Mouse (Mus musculus): ENCODE results near the gene Acly. TPM values are rescaled to one million over a fixed set of nuclear protein-coding genes. Genes with fewer than 3 reads are reported as not detected.

The Acly gene
- polyA plus RNA-seq, 1 experiment from 2014 or later = 242 TPM

- no peak for ATAC-seq
- no peaks in the 10 kb centered on the region for H3K9me3 ChIP-seq (ENCODE audit: control insufficient read depth, low read length)
- H3K27ac ChIP-seq (ENCODE audit: low read length) = no peak overlapping the region
- 86% methylated on average over 15 of the region's 15 CpGs for WGBS
- no peak overlapping the region for H3K4me2 ChIP-seq (ENCODE audit: low read length)
- H3K9ac ChIP-seq (replicated peaks; ENCODE audit: low read depth, low read length) = no peak overlapping the region
- H3K4me3 ChIP-seq (replicated peaks; ENCODE audit: low read length) = no peak overlapping the region
- peaks cover 20% of the 10 kb centered on the region for H3K4me1 ChIP-seq (replicated peaks; ENCODE audit: control insufficient read depth, insufficient read depth, low read length)
- H3K36me3 ChIP-seq (ENCODE audit: control insufficient read depth, insufficient read depth) = peaks cover 41% of the 10 kb centered on the region
- H3K27me3 ChIP-seq (replicated peaks; ENCODE audit: control insufficient read depth, insufficient read depth, low read length) = no peaks in the 10 kb centered on the region
Measured at GRCm38 (mm10) chr11:100520838-100521237, 7.0 kb downstream of the Acly start.

GRCm38 (mm10) chr11:100519188-100519587 lies 8.6 kb downstream of the Acly start:
- H3K9me3 ChIP-seq (ENCODE audit: control insufficient read depth, low read length) = no peaks in the 10 kb centered on the region
- no peak overlapping the region for H3K9ac ChIP-seq (replicated peaks; ENCODE audit: low read depth, low read length)
- H3K27ac ChIP-seq (ENCODE audit: low read length) = no peak overlapping the region
- ATAC-seq = no peak
- H3K4me3 ChIP-seq (replicated peaks; ENCODE audit: low read length) = no peak overlapping the region
- no peaks in the 10 kb centered on the region for H3K27me3 ChIP-seq (replicated peaks; ENCODE audit: control insufficient read depth, insufficient read depth, low read length)
- peaks cover 52% of the 10 kb centered on the region for H3K36me3 ChIP-seq (ENCODE audit: control insufficient read depth, insufficient read depth)
- 84% methylated on average over 7 of the region's 7 CpGs for WGBS
- H3K4me2 ChIP-seq (ENCODE audit: low read length) = no peak overlapping the region
- H3K4me1 ChIP-seq (replicated peaks; ENCODE audit: control insufficient read depth, insufficient read depth, low read length) = peaks cover 8% of the 10 kb centered on the region

- H3K4me2 ChIP-seq (ENCODE audit: low read length) = no peak overlapping the region
- H3K9ac ChIP-seq (replicated peaks; ENCODE audit: low read depth, low read length) = no peak overlapping the region
- no peak overlapping the region; the same call in 1 of the 2 replicates for H3K27ac ChIP-seq (ENCODE audit: low read length)
- no peak overlapping the region for H3K4me3 ChIP-seq (replicated peaks; ENCODE audit: low read length)
- ATAC-seq = peak; percentile 61
- no peaks in the 10 kb centered on the region for H3K27me3 ChIP-seq (replicated peaks; ENCODE audit: control insufficient read depth, insufficient read depth, low read length)
- peaks cover 8% of the 10 kb centered on the region for H3K4me1 ChIP-seq (replicated peaks; ENCODE audit: control insufficient read depth, insufficient read depth, low read length)
- H3K36me3 ChIP-seq (ENCODE audit: control insufficient read depth, insufficient read depth) = peaks cover 58% of the 10 kb centered on the region
- WGBS = 52% methylated on average over 5 of the region's 5 CpGs
- no peaks in the 10 kb centered on the region for H3K9me3 ChIP-seq (ENCODE audit: control insufficient read depth, low read length)
Measured at GRCm38 (mm10) chr11:100518188-100518591, 9.6 kb downstream of the Acly start.

GRCm38 (mm10) chr11:100516291-100516690 lies 11.5 kb downstream of the Acly start:
- 67% methylated on average over 9 of the region's 9 CpGs for WGBS
- ATAC-seq = no peak

GRCm38 (mm10) chr11:100515789-100516188 lies 12.0 kb downstream of the Acly start:
- ATAC-seq = no peak
- no peaks in the 10 kb centered on the region for H3K27me3 ChIP-seq (replicated peaks; ENCODE audit: control insufficient read depth, insufficient read depth, low read length)
- H3K4me1 ChIP-seq (replicated peaks; ENCODE audit: control insufficient read depth, insufficient read depth, low read length) = peaks cover 8% of the 10 kb centered on the region
- no peaks in the 10 kb centered on the region for H3K9me3 ChIP-seq (ENCODE audit: control insufficient read depth, low read length)
- 91% methylated on average over 9 of the region's 9 CpGs for WGBS
- H3K4me3 ChIP-seq (replicated peaks; ENCODE audit: low read length) = no peak overlapping the region
- no peak overlapping the region for H3K27ac ChIP-seq (ENCODE audit: low read length)
- no peak overlapping the region for H3K4me2 ChIP-seq (ENCODE audit: low read length)
- H3K36me3 ChIP-seq (ENCODE audit: control insufficient read depth, insufficient read depth) = peaks cover 56% of the 10 kb centered on the region
- H3K9ac ChIP-seq (replicated peaks; ENCODE audit: low read depth, low read length) = no peak overlapping the region

More at GRCm38 (mm10) chr11:100516291-100516690, 11.5 kb downstream of the Acly start:
- H3K9me3 ChIP-seq (ENCODE audit: control insufficient read depth, low read length) = no peaks in the 10 kb centered on the region
- H3K36me3 ChIP-seq (ENCODE audit: control insufficient read depth, insufficient read depth) = peaks cover 56% of the 10 kb centered on the region
- H3K4me2 ChIP-seq (ENCODE audit: low read length) = no peak overlapping the region
- H3K27me3 ChIP-seq (replicated peaks; ENCODE audit: control insufficient read depth, insufficient read depth, low read length) = no peaks in the 10 kb centered on the region
- H3K4me3 ChIP-seq (replicated peaks; ENCODE audit: low read length) = no peak overlapping the region
- no peak overlapping the region for H3K27ac ChIP-seq (ENCODE audit: low read length)
- H3K4me1 ChIP-seq (replicated peaks; ENCODE audit: control insufficient read depth, insufficient read depth, low read length) = peaks cover 8% of the 10 kb centered on the region
- H3K9ac ChIP-seq (replicated peaks; ENCODE audit: low read depth, low read length) = no peak overlapping the region

- H3K36me3 ChIP-seq (ENCODE audit: control insufficient read depth, insufficient read depth) = peaks cover 55% of the 10 kb centered on the region
- H3K4me2 ChIP-seq (ENCODE audit: low read length) = no peak overlapping the region
- no peak overlapping the region for H3K27ac ChIP-seq (ENCODE audit: low read length)
- peaks cover 8% of the 10 kb centered on the region for H3K4me1 ChIP-seq (replicated peaks; ENCODE audit: control insufficient read depth, insufficient read depth, low read length)
- 93% methylated on average over 9 of the region's 9 CpGs for WGBS
- H3K4me3 ChIP-seq (replicated peaks; ENCODE audit: low read length) = no peak overlapping the region
- H3K9ac ChIP-seq (replicated peaks; ENCODE audit: low read depth, low read length) = no peak overlapping the region
- ATAC-seq = no peak
- H3K9me3 ChIP-seq (ENCODE audit: control insufficient read depth, low read length) = no peaks in the 10 kb centered on the region
- no peaks in the 10 kb centered on the region for H3K27me3 ChIP-seq (replicated peaks; ENCODE audit: control insufficient read depth, insufficient read depth, low read length)
Measured at GRCm38 (mm10) chr11:100515061-100515460, 12.7 kb downstream of the Acly start.

GRCm38 (mm10) chr11:100513716-100514115 lies 14.1 kb downstream of the Acly start:
- H3K9ac ChIP-seq (replicated peaks; ENCODE audit: low read depth, low read length) = no peak overlapping the region
- H3K4me2 ChIP-seq (ENCODE audit: low read length) = no peak overlapping the region
- H3K27ac ChIP-seq (ENCODE audit: low read length) = no peak overlapping the region
- H3K4me1 ChIP-seq (replicated peaks; ENCODE audit: control insufficient read depth, insufficient read depth, low read length) = peaks cover 6% of the 10 kb centered on the region
- ATAC-seq = no peak
- peaks cover 47% of the 10 kb centered on the region for H3K36me3 ChIP-seq (ENCODE audit: control insufficient read depth, insufficient read depth)
- no peak overlapping the region for H3K4me3 ChIP-seq (replicated peaks; ENCODE audit: low read length)
- H3K9me3 ChIP-seq (ENCODE audit: control insufficient read depth, low read length) = no peaks in the 10 kb centered on the region
- no peaks in the 10 kb centered on the region for H3K27me3 ChIP-seq (replicated peaks; ENCODE audit: control insufficient read depth, insufficient read depth, low read length)
- 87% methylated on average over 10 of the region's 10 CpGs for WGBS

GRCm38 (mm10) chr11:100512384-100512783 lies 15.4 kb downstream of the Acly start:
- no peaks in the 10 kb centered on the region for H3K27me3 ChIP-seq (replicated peaks; ENCODE audit: control insufficient read depth, insufficient read depth, low read length)
- no peak overlapping the region for H3K9ac ChIP-seq (replicated peaks; ENCODE audit: low read depth, low read length)
- no peaks in the 10 kb centered on the region for H3K9me3 ChIP-seq (ENCODE audit: control insufficient read depth, low read length)
- no peaks in the 10 kb centered on the region for H3K4me1 ChIP-seq (replicated peaks; ENCODE audit: control insufficient read depth, insufficient read depth, low read length)
- H3K4me2 ChIP-seq (ENCODE audit: low read length) = no peak overlapping the region
- no peak overlapping the region for H3K4me3 ChIP-seq (replicated peaks; ENCODE audit: low read length)
- H3K36me3 ChIP-seq (ENCODE audit: control insufficient read depth, insufficient read depth) = peaks cover 46% of the 10 kb centered on the region
- H3K27ac ChIP-seq (ENCODE audit: low read length) = no peak overlapping the region
- ATAC-seq = 0 out of 2 replicates have a peak, but pooled peaks have one; percentile 20
- 85% methylated on average over 1 of the region's 1 CpGs for WGBS

- Histone ChIP-seq H3K36me3 (ENCODE audit: control insufficient read depth, insufficient read depth) (peaks cover 45% of the 10 kb centered on the region), H3K9me3 (ENCODE audit: control insufficient read depth, low read length) (no peaks in the 10 kb centered on the region), H3K4me3 (replicated peaks; ENCODE audit: low read length) (no peak overlapping the region), H3K4me2 (ENCODE audit: low read length) (no peak overlapping the region), H3K27ac (ENCODE audit: low read length) (no peak overlapping the region), H3K9ac (replicated peaks; ENCODE audit: low read depth, low read length) (no peak overlapping the region), H3K27me3 (replicated peaks; ENCODE audit: control insufficient read depth, insufficient read depth, low read length) (no peaks in the 10 kb centered on the region), H3K4me1 (replicated peaks; ENCODE audit: control insufficient read depth, insufficient read depth, low read length) (no peaks in the 10 kb centered on the region)
- no peak for ATAC-seq
- WGBS = 92% methylated on average over 2 of the region's 2 CpGs
Measured at GRCm38 (mm10) chr11:100510556-100510955, 17.2 kb downstream of the Acly start.

- no peak overlapping the region for H3K4me2 ChIP-seq (ENCODE audit: low read length)
- H3K9me3 ChIP-seq (ENCODE audit: control insufficient read depth, low read length) = no peaks in the 10 kb centered on the region
- peaks cover 48% of the 10 kb centered on the region for H3K36me3 ChIP-seq (ENCODE audit: control insufficient read depth, insufficient read depth)
- no peaks in the 10 kb centered on the region for H3K4me1 ChIP-seq (replicated peaks; ENCODE audit: control insufficient read depth, insufficient read depth, low read length)
- no peak overlapping the region for H3K27ac ChIP-seq (ENCODE audit: low read length)
- ATAC-seq = no peak
- WGBS = 80% methylated on average over 8 of the region's 8 CpGs
- no peak overlapping the region for H3K4me3 ChIP-seq (replicated peaks; ENCODE audit: low read length)
- H3K9ac ChIP-seq (replicated peaks; ENCODE audit: low read depth, low read length) = no peak overlapping the region
- H3K27me3 ChIP-seq (replicated peaks; ENCODE audit: control insufficient read depth, insufficient read depth, low read length) = no peaks in the 10 kb centered on the region
Measured at GRCm38 (mm10) chr11:100505997-100506396, 21.8 kb downstream of the Acly start.
